Mouse (Mus musculus) gastrocnemius, adult 2 months (tissue): ENCODE measurements around the gene Adk. TPM values are rescaled to one million over a fixed set of nuclear protein-coding genes. Genes with fewer than 3 reads are reported as not detected.
A peak's percentile ranks its signal among the peaks of the same experiment; 100 is the strongest.

Experiments used
- DNase-seq: peaks from one replicate; pipeline ENCODE4 v3.0.0; 2022
- H3K27ac ChIP-seq: fragments of 200-600 bp; 2 replicates; pipeline ENCODE4 v1.8.1; 2022; ENCODE audit warnings: mild to moderate bottlenecking
- H3K4me3 ChIP-seq: fragments of 200-600 bp; 2 replicates; pipeline ENCODE4 v1.8.1; 2022; ENCODE audit warnings: mild to moderate bottlenecking, moderate library complexity
- CTCF ChIP-seq: fragments of 200-600 bp; IDR thresholded peaks from 2 replicates; pipeline ENCODE4 v1.8.1; 2022; ENCODE audit warnings: antibody characterized with exemption, mild to moderate bottlenecking, moderate library complexity
- intact Hi-C: fragments of 180-260 bp; cut with DNase I; formaldehyde crosslinking; loops from one replicate; pipeline ENCODE4 v1.15.1; 2025
- total RNA-seq, 2 experiments: library from RNA; stranded (reverse); gene quantifications; 2 replicates each; pipeline ENCODE4 v1.2.3; 2021

Gene Adk
- total RNA-seq, 2 experiments from 2014 or later, result 77.1 to 152 TPM

GRCm38 (mm10) chr14:21359896-21360525, 307.6 kb downstream of the Adk start:
- Histone ChIP-seq H3K4me3 (no peak overlapping the region), H3K27ac (no peak overlapping the region)
- intact Hi-C loops, result no loop called here
- no peak for TF ChIP-seq CTCF
- DNase-seq, result no peak

DNA sequence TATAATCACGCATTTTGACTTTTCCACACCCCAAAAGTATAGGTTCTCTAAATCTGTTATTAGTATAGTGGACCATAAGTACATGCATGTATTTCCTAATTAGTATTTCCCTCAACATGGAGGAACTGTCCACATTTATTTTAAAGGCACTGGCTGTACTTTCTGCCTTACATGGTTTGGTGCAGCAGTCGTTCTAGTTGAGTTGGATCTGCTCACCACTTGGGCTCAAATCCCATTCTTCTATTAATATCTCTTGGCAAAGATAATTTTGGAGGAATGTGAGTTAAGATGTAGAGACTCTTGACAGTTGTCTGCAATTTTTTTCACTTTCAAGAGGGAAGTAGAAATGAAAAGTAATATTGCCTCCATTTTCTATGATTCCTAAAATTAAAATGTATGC, 314.7 kb downstream of the Adk start:
- no peak for TF ChIP-seq CTCF
- no peak for DNase-seq
- intact Hi-C loops, result no loop called here
- Histone ChIP-seq H3K4me3 (no peak overlapping the region), H3K27ac (0 out of 2 replicates have a peak overlapping the region, but pooled peaks have one; percentile 20)

DNA sequence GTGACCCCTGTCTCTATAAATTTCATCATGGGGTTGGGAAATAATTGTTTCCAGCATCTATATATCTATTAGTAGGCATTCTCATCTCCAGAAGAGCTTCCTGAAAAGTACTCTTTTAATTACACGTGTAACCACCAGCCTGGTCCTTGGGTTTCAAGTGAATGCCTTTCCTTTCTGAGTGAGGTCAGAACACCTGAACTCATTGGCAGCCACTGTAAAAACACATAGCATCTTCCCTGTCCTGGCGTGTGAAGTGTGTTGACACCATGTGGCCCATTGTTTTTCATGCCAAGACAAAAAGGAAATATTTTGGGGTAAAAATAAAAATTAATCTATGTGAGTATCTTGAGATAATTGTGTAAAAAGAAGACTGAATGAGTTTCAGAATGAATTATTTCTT, 316.2 kb downstream of the Adk start:
- intact Hi-C loops, result no loop called here
- DNase-seq, result no peak
- no peak for TF ChIP-seq CTCF
- Histone ChIP-seq H3K4me3 (no peak overlapping the region), H3K27ac (peak overlapping the region; percentile 41; the same call in 1 of the 2 replicates)

DNA sequence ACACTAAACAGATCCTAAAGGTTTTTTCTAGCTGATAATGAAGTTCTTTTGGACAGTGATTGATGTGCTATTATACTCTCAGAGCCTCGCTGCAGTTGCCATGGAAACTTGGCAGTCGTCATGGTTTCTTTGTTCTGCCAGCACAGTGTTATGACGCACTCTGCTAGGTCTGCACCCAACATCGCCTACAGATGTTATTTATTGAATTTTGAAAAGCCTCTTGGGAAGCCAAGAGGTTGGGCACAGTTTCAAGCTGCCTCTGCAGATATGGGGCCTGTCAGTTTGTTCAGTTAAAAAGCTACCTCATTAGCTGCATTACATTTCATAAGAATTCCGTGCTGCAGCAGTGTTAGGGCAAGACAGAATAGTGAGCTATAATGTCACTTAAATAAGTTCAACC, 316.8 kb downstream of the Adk start:
- TF ChIP-seq CTCF, result no peak
- peak; percentile 75 for DNase-seq
- Histone ChIP-seq H3K27ac (peak overlapping the region; percentile 41; the same call in 1 of the 2 replicates), H3K4me3 (no peak overlapping the region)
- intact Hi-C loops, result no loop called here

GRCm38 (mm10) chr14:21371946-21372345, 319.6 kb downstream of the Adk start:
- no peak for DNase-seq
- Histone ChIP-seq H3K27ac (no peak overlapping the region), H3K4me3 (no peak overlapping the region)
- TF ChIP-seq CTCF, result no peak
- intact Hi-C loops, result no loop called here

GRCm38 (mm10) chr14:21372689-21373088, 320.3 kb downstream of the Adk start:
- DNase-seq, result no peak
- Histone ChIP-seq H3K27ac (no peak overlapping the region), H3K4me3 (no peak overlapping the region)
- intact Hi-C loops, result no loop called here
- TF ChIP-seq CTCF, result no peak

DNA sequence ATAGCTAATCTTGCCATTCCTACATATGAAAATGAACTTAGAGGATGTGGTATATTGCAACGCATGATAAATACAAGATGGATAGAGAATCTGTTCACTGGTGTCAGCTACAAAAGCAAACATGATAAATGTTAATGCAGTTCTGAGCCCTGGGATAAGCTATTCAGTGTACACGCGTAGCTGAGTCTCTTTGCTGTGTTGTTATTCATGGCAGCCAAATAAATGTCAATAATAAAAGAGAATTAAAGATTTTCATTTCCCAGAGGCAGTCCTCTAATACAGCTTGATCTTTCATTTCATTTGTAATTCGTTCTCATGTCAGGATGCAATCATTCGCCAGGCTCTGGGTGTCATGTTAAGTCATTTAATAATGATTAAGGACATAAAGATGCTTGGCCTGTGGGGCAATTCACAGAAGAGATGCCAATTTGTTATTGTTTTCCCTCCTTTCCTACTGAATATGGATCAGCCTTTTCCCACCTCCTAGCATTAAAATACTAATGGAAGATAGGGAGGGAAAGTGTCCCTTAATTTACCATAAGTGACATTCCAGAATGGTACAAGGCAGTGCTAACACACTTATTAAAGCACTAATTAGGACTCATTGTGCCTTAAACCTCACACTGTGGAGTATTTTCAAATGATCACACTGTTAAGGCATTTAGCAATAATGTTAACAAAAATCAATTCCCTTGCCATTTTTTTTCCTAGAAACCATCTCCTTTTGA, 331.5 kb downstream of the Adk start:
- intact Hi-C loops, result no loop called here
- H3K4me3 ChIP-seq, result no peak overlapping the region
- no peak for DNase-seq
- no peak for TF ChIP-seq CTCF
- no peak overlapping the region for H3K27ac ChIP-seq

GRCm38 (mm10) chr14:21399506-21399905, 347.1 kb downstream of the Adk start:
- intact Hi-C loops, result no loop called here
- no peak overlapping the region for H3K4me3 ChIP-seq
- H3K27ac ChIP-seq, result no peak overlapping the region
- no peak for DNase-seq
- TF ChIP-seq CTCF, result no peak

- DNase-seq, result no peak
- Histone ChIP-seq H3K27ac (no peak overlapping the region), H3K4me3 (no peak overlapping the region)
- intact Hi-C loops, result no loop called here
- no peak for TF ChIP-seq CTCF
Measured at GRCm38 (mm10) chr14:21402157-21402601, 349.8 kb downstream of the Adk start.

DNA sequence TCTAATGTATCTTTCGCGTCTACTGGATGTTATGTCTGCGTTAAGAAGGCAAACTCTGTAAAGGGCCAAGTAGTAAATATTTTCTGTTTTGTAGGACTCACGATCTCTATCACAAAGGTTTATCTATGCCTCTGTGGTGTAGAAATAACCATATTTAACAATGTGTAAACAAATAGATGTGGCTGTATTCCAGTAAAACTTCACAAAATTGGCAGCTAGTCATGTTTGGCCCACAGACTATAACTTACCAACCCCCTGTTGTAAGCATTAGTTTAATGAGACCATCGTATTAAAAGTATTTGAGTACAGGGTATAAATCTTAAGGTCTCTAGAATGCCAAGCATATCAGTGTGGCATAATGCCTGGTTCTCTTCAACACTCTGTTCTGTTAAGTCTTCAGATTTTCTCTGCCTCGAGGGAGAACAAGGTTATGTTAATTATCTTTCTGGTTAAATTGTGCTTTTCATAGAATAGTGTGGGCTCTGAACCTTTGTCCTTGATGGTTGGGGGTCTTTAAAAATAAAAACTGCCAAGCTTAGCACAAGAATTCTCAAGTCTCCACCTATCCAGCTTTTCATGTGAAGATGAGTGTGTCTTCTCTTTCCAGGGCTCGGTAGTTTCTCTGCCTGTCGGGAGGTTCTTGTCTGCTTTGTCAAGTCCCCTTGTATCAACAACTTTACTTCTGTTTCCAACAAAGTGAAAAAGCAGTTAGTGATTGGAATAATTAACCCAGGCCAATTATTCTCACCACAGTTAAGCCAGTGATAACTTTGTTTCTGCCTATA, 350.4 kb downstream of the Adk start:
- Histone ChIP-seq H3K4me3 (no peak overlapping the region), H3K27ac (no peak overlapping the region)
- intact Hi-C loops, result no loop called here

DNA sequence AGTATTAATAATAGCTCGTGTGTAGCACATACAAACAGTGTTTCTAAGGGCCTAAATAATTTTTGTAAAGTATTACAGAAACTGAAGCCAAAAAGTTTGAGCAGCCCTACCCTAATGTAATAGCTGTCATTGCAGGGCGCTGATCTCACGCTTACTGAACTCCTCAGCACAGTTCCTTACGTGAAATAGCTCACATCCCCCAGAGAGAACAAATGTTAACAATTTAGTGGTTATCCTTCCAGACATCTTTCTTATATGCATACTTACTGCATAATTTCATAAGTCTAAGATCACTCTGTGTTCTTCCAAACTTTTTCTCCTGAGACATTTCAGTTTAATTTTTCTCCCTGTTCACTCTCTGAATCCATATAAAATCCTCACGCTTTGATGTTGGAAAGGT, 354.6 kb downstream of the Adk start:
- no peak for TF ChIP-seq CTCF
- Histone ChIP-seq H3K4me3 (no peak overlapping the region), H3K27ac (no peak overlapping the region)
- intact Hi-C loops, result no loop called here
- DNase-seq, result no peak

More for the DNA sequence above, 350.4 kb downstream of the Adk start:
- DNase-seq, result no peak
- no peak for TF ChIP-seq CTCF

GRCm38 (mm10) chr14:21408846-21409245, 356.5 kb downstream of the Adk start:
- no peak for TF ChIP-seq CTCF
- intact Hi-C loops, result no loop called here
- H3K4me3 ChIP-seq, result no peak overlapping the region
- no peak overlapping the region for H3K27ac ChIP-seq
- DNase-seq, result no peak

- H3K27ac ChIP-seq, result no peak overlapping the region
- no peak for TF ChIP-seq CTCF
- intact Hi-C loops, result no loop called here
- no peak for DNase-seq
- H3K4me3 ChIP-seq, result no peak overlapping the region
Measured at GRCm38 (mm10) chr14:21410769-21411477, 358.5 kb downstream of the Adk start.
